Mouse (Mus musculus): Measurements from ENCODE around the gene Terb2.

GRCm38 (mm10) chr2:122241935-122242334, 55.9 kb downstream of the Terb2 start:
- TF ChIP-seq EP300 (optimal IDR thresholded peaks at IDR 0.05) (no peak), CTCF (IDR thresholded peaks at IDR 0.05; ENCODE audit: low read depth) (no peak)
